Mouse (Mus musculus): ENCODE results near the gene Dapk2. TPM values are rescaled to one million over a fixed set of nuclear protein-coding genes. Genes with fewer than 3 reads are reported as not detected.
A peak's percentile ranks its signal among the peaks of the same experiment; 100 is the strongest.

Dapk2 gene
- total and polyA plus RNA-seq, 2 experiments from 2014 or later, result 0.58 to 1.1 TPM

DNA sequence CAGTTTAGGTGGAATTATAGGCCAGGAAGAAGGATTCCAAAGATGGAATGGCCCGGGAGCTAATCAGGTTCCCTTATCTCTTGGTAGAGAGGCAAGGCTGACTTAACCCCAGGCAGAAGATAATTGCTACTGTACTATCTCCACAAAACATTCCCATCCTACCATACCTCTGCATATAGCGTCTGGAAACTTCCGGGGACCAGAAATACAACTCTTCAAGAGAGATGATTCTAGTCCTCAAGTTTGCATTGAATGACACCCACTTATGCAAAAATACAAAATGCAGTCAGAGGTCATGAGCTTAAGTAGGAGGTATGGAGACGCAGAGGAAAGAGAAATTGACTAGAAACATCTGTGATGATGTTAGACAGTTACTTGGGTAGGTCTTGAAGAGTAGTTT is 30.1 kb upstream of the Dapk2 start:
- no peak for ATAC-seq (ENCODE audit: low FRiP score)
- Histone ChIP-seq H3K4me2 (ENCODE audit: low read depth, low read length, poor library complexity, severe bottlenecking) (no peak overlapping the region), H3K27me3 (ENCODE audit: insufficient read depth, low read length) (no peaks in the 10 kb centered on the region), H3K9ac (replicated peaks; ENCODE audit: low read length, poor library complexity, severe bottlenecking) (no peak overlapping the region; the same call in 1 of the 2 replicates), H3K27ac (ENCODE audit: low read depth, low read length) (no peak overlapping the region), H3K4me1 (ENCODE audit: insufficient read depth, low read length) (peaks cover 25% of the 10 kb centered on the region), H3K36me3 (ENCODE audit: insufficient read depth, low read length) (no peaks in the 10 kb centered on the region; the same call in 1 of the 2 replicates), H3K9me3 (ENCODE audit: low read length) (no peaks in the 10 kb centered on the region), H3K4me3 (ENCODE audit: low read depth, low read length) (no peak overlapping the region)
- TF ChIP-seq CTCF (IDR thresholded peaks at IDR 0.05), result no peak
- 96% methylated on average over 4 of the region's 4 CpGs for WGBS
- DNase-seq (ENCODE audit: low spot score), result no peak

DNA sequence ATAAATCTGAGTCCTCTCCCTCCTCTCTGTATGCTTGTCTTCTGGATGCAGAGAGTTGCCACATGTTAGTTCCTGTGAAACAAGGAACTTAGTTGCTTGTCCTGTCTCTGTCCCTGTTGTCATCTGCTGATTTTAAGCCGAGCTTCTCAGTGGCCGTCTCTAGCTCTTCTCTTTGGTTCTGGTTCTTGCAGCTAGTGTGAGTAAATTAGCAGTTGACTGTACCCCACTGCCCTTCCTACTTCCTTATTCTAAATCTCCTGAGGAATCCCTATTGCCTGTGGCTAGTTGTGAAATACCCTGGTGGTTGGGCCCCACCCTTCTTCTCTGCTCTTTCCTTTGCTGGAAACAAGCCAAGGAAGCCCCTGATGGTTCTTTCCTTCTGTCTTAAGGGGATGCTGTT is 26.6 kb upstream of the Dapk2 start:
- no peak for ATAC-seq (ENCODE audit: low FRiP score)
- TF ChIP-seq CTCF (IDR thresholded peaks at IDR 0.05), result no peak
- WGBS, result 89% methylated on average over 2 of the region's 2 CpGs

DNA sequence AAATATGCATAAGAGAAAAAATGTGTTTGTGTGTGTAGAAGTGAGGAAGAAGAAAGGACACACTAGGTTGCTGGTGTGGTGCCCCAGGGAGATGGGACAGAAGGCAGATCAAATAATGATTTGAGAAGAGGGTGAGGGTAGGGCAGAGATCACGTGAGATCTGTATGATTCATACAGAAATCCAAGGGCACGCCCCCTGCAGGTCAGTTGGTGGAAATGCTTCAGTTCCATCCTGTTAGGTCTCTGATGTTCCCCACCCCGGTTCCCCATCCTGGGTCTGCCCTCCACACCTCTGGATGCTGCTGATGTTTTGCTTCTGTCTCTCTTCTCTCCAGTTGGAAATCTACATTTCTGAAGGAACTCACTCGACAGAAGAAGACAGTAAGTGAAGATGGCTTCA is 22.1 kb upstream of the Dapk2 start:
- H3K36me3 ChIP-seq (ENCODE audit: insufficient read depth, low read length), result peaks cover 39% of the 10 kb centered on the region
- no peaks in the 10 kb centered on the region for H3K27me3 ChIP-seq (ENCODE audit: insufficient read depth, low read length)
- no peaks in the 10 kb centered on the region for H3K4me1 ChIP-seq (ENCODE audit: insufficient read depth, low read length)
- no peak overlapping the region for H3K27ac ChIP-seq (ENCODE audit: low read depth, low read length)
- H3K4me2 ChIP-seq (ENCODE audit: low read depth, low read length, poor library complexity, severe bottlenecking), result no peak overlapping the region
- WGBS, result 54% methylated on average over 4 of the region's 4 CpGs
- H3K4me3 ChIP-seq (ENCODE audit: low read depth, low read length), result no peak overlapping the region
- ATAC-seq (ENCODE audit: low FRiP score) (no peak), DNase-seq (ENCODE audit: low spot score) (peak; percentile 12)
- peak; percentile 57 for TF ChIP-seq CTCF (IDR thresholded peaks at IDR 0.05)
- no peaks in the 10 kb centered on the region for H3K9me3 ChIP-seq (ENCODE audit: low read length)
- H3K9ac ChIP-seq (replicated peaks; ENCODE audit: low read length, poor library complexity, severe bottlenecking), result no peak overlapping the region

More for the DNA sequence above, 26.6 kb upstream of the Dapk2 start:
- Histone ChIP-seq H3K36me3 (ENCODE audit: insufficient read depth, low read length) (peaks cover 13% of the 10 kb centered on the region), H3K27ac (ENCODE audit: low read depth, low read length) (no peak overlapping the region), H3K9me3 (ENCODE audit: low read length) (no peaks in the 10 kb centered on the region), H3K4me2 (ENCODE audit: low read depth, low read length, poor library complexity, severe bottlenecking) (no peak overlapping the region), H3K27me3 (ENCODE audit: insufficient read depth, low read length) (no peaks in the 10 kb centered on the region), H3K4me3 (ENCODE audit: low read depth, low read length) (no peak overlapping the region), H3K9ac (replicated peaks; ENCODE audit: low read length, poor library complexity, severe bottlenecking) (no peak overlapping the region), H3K4me1 (ENCODE audit: insufficient read depth, low read length) (peaks cover 10% of the 10 kb centered on the region; the same call in 1 of the 2 replicates)
- DNase-seq (ENCODE audit: low spot score), result no peak

DNA sequence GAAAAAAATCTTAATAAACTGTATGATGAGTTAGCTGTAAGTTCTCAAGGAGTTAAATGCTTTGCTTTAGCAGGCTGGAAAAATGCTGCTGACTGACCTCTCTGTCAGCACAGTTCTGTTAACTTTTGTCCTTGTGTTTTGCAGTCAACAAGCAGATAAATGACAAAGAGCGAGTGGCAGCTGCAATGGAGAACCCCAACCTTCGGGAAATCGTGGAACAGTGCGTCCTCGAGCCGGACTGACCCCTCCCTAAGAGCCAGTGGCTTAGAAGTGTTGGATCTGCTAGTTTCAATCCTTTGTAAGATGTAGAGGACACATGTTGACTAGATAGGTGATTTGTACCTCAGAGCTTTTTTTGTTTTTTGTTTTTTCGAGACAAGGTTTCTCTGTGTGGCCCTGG is 19.8 kb upstream of the Dapk2 start:
- no peak for ATAC-seq (ENCODE audit: low FRiP score)
- 93% methylated on average over 7 of the region's 7 CpGs for WGBS
- peaks cover 36% of the 10 kb centered on the region for H3K36me3 ChIP-seq (ENCODE audit: insufficient read depth, low read length)
- DNase-seq (ENCODE audit: low spot score), result no peak
- no peak overlapping the region for H3K4me3 ChIP-seq (ENCODE audit: low read depth, low read length)
- no peaks in the 10 kb centered on the region for H3K27me3 ChIP-seq (ENCODE audit: insufficient read depth, low read length)
- no peaks in the 10 kb centered on the region for H3K9me3 ChIP-seq (ENCODE audit: low read length)
- H3K27ac ChIP-seq (ENCODE audit: low read depth, low read length), result no peak overlapping the region
- no peaks in the 10 kb centered on the region for H3K4me1 ChIP-seq (ENCODE audit: insufficient read depth, low read length)
- no peak for TF ChIP-seq CTCF (IDR thresholded peaks at IDR 0.05)
- H3K9ac ChIP-seq (replicated peaks; ENCODE audit: low read length, poor library complexity, severe bottlenecking), result no peak overlapping the region
- H3K4me2 ChIP-seq (ENCODE audit: low read depth, low read length, poor library complexity, severe bottlenecking), result no peak overlapping the region

DNA sequence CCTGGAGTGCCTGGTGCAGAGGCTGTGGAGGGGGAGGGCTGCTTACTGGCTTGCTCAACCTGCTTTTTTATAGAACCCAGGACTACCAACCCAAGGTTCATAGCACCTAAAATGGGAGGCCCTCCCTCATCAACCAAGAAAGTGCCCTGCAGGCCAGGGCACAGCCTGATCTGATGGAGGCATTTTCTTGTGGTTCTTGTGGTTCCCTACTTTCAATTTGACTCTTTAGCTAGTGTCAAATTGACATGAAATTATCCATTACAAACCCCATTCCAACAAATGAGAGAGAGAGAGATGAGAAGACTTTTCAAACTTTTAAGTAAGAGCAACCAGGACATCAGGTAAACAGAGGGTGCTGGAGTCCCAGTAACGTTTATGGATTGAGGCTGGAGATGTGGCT is 15.8 kb upstream of the Dapk2 start:
- 89% methylated on average over 1 of the region's 1 CpGs for WGBS
- Histone ChIP-seq H3K4me2 (ENCODE audit: low read depth, low read length, poor library complexity, severe bottlenecking) (no peak overlapping the region), H3K4me3 (ENCODE audit: low read depth, low read length) (no peak overlapping the region), H3K36me3 (ENCODE audit: insufficient read depth, low read length) (peaks cover 18% of the 10 kb centered on the region), H3K27ac (ENCODE audit: low read depth, low read length) (no peak overlapping the region), H3K27me3 (ENCODE audit: insufficient read depth, low read length) (no peaks in the 10 kb centered on the region), H3K4me1 (ENCODE audit: insufficient read depth, low read length) (no peaks in the 10 kb centered on the region), H3K9me3 (ENCODE audit: low read length) (no peaks in the 10 kb centered on the region), H3K9ac (replicated peaks; ENCODE audit: low read length, poor library complexity, severe bottlenecking) (no peak overlapping the region)
- no peak for TF ChIP-seq CTCF (IDR thresholded peaks at IDR 0.05)
- DNase-seq (ENCODE audit: low spot score) (no peak), ATAC-seq (ENCODE audit: low FRiP score) (no peak)

DNA sequence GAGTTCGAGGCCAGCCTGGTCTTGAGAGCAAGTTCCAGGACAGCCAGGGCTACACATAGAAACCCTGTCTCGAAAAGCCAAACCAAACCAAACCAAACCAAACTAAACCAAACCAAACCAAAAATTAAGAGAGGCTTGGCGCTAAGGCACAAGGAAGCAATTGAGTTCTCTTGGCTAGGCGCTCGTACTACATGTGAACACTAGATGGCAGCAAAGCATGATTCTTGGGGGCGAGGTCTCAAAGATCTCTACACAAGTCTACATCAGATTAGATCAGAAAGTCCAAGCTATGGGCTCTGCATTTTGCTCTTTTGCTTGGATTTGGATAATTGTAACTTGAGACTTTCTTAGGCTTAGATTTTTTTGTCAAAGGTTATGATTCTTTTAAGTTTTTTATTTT is 13.8 kb upstream of the Dapk2 start:
- Histone ChIP-seq H3K4me3 (ENCODE audit: low read depth, low read length) (no peak overlapping the region), H3K9me3 (ENCODE audit: low read length) (no peaks in the 10 kb centered on the region), H3K27ac (ENCODE audit: low read depth, low read length) (no peak overlapping the region), H3K27me3 (ENCODE audit: insufficient read depth, low read length) (no peaks in the 10 kb centered on the region), H3K4me2 (ENCODE audit: low read depth, low read length, poor library complexity, severe bottlenecking) (no peak overlapping the region), H3K9ac (replicated peaks; ENCODE audit: low read length, poor library complexity, severe bottlenecking) (no peak overlapping the region), H3K36me3 (ENCODE audit: insufficient read depth, low read length) (peaks cover 11% of the 10 kb centered on the region), H3K4me1 (ENCODE audit: insufficient read depth, low read length) (no peaks in the 10 kb centered on the region)
- WGBS, result 7% methylated on average over 6 of the region's 6 CpGs
- peak; percentile 97 for TF ChIP-seq CTCF (IDR thresholded peaks at IDR 0.05)
- DNase-seq (ENCODE audit: low spot score) (peak; percentile 87), ATAC-seq (ENCODE audit: low FRiP score) (no peak)

Measured in midbrain, postnatal 0 days (tissue).